Mouse (Mus musculus) heart, postnatal 0 days (tissue): Measurements from ENCODE around the gene Mad1l1.

Source experiments
- CTCF ChIP-seq: IDR thresholded peaks from 2 replicates; pipeline ENCODE4 v1.5.1; 2016; ENCODE audit warnings: antibody characterized with exemption, control low read depth, low read depth
- EP300 ChIP-seq: IDR thresholded peaks from 2 replicates; pipeline ENCODE4 v1.6.1; 2016; ENCODE audit warnings: antibody characterized with exemption, low read depth

- TF ChIP-seq CTCF (no peak), EP300 (no peak)
These were observed 38.8 kb upstream of the Mad1l1 start for GRCm38 (mm10) chr5:140359930-140360674.
